Mouse (Mus musculus) megakaryocyte, embryonic 14.5 days (primary cell): Measurements from ENCODE around the gene Rtn2. TPM values are rescaled to one million over a fixed set of nuclear protein-coding genes. Genes with fewer than 3 reads are reported as not detected.

ENCODE experiments used
- H3K27me3 ChIP-seq: replicated peaks from 2 replicates; pipeline ENCODE3; 2012; ENCODE audit warnings: inconsistent platforms
- H3K36me3 ChIP-seq: replicated peaks from 2 replicates; pipeline ENCODE3; 2012; ENCODE audit warnings: low read length, inconsistent platforms, mixed read lengths
- H3K4me1 ChIP-seq: 2 replicates; pipeline ENCODE4 v1.6.1; 2012; ENCODE audit warnings: inconsistent platforms
- H3K4me3 ChIP-seq: replicated peaks from 2 replicates; pipeline ENCODE3; 2012; ENCODE audit warnings: moderate library complexity, mild to moderate bottlenecking, inconsistent platforms
- H3K9me3 ChIP-seq: 2 replicates; pipeline ENCODE4 v1.6.1; 2012; ENCODE audit warnings: inconsistent platforms
- FLI1 ChIP-seq: IDR thresholded peaks from 2 replicates; pipeline ENCODE4 v1.6.1; 2012; ENCODE audit warnings: low read length, inconsistent platforms, mixed read lengths
- GATA1 ChIP-seq: IDR thresholded peaks from 3 replicates; pipeline ENCODE4 v1.6.1; 2012; ENCODE audit warnings: mixed read lengths, low read length, inconsistent platforms, borderline replicate concordance
- polyA plus RNA-seq: library from polyadenylated mRNA; stranded (reverse); fragments of >175 nt; gene quantifications from 2 replicates; pipeline ENCODE4 v1.2.3, GENCODE M21; 2012; ENCODE audit warnings: low replicate concordance; ENCODE audit not compliant: insufficient read depth

The Rtn2 gene
- polyA plus RNA-seq, 1 experiment: 6.1 TPM

DNA sequence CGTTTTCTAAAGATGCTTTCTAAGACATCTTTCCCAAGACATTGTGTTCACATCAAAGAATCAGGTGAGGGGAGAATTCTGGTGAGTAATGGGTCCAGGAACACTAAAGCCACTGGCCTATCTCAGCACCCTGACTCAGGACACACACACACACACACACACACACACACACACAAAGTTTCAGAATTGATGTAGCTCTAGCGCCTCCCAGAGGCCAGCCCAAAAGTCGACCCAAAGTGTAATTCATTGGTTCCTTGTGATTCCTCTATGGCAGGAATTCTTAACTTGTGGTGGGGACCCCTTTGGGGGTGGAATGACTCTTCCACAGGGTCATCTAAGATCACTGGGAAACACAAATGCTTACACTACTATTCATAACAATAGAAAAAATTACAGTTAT is 16.8 kb downstream of the Rtn2 start:
- Histone ChIP-seq H3K9me3 (no peaks in the 10 kb centered on the region), H3K4me1 (peaks cover 38% of the 10 kb centered on the region), H3K27me3 (peaks cover 21% of the 10 kb centered on the region), H3K36me3 (no peaks in the 10 kb centered on the region), H3K4me3 (no peak overlapping the region)
- no peak for TF ChIP-seq GATA1
- TF ChIP-seq FLI1: no peak

DNA sequence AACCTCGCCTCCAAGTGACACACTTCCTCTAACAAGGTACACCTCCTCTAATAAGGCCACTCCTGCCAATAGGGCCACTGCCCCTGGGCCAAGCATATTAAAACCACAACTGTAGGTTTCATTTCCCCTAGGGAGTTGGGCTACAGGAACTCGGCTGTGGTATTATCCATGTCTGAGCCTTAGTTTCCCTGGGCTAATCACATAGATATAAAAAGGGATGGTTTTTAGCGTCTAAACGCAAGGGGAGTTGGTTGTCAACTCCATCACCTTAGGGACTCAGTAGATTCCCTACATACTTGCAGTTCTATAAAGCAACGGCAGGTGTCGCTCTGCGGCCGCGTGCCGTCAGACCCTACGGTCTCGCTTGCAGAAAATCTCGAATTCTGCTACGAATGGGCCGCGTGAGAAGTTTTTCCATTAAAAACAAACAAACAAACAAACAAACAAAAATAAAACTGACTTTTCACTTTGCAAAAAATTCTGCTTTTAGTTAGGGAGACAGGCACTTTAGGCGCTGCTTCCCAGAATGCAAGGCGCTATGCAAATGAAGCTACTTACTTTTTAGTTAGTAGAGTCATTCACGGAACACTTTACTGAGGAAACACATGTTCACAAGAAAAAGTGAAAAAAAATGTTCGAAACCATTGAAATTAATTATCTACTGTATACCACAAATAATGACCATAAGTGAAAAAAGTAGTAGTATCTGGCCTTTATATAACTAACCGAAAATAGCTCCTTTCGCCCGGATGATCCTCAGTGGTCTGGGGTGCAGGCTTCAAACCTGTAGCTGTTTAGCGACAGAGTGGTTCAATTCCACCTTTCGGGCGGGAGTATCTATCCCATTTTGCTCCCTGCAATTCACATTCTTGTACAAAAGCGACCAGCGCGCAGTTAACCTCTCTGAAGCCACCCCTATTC is 18.3 kb downstream of the Rtn2 start:
- no peaks in the 10 kb centered on the region for H3K9me3 ChIP-seq
- H3K27me3 ChIP-seq: peaks cover 36% of the 10 kb centered on the region
- H3K36me3 ChIP-seq: no peaks in the 10 kb centered on the region
- no peak for TF ChIP-seq GATA1
- TF ChIP-seq FLI1: no peak
- H3K4me1 ChIP-seq: peaks cover 47% of the 10 kb centered on the region
- peak overlapping the region; percentile 88 for H3K4me3 ChIP-seq

- Histone ChIP-seq H3K4me1 (peaks cover 55% of the 10 kb centered on the region), H3K9me3 (no peaks in the 10 kb centered on the region), H3K4me3 (peak overlapping the region; percentile 88), H3K36me3 (no peaks in the 10 kb centered on the region), H3K27me3 (peaks cover 46% of the 10 kb centered on the region)
- TF ChIP-seq FLI1 (no peak), GATA1 (no peak)
Observed at GRCm38 (mm10) chr7:19301461-19302263, 19.2 kb downstream of the Rtn2 start.

GRCm38 (mm10) chr7:19302264-19303045 is 20.0 kb downstream of the Rtn2 start:
- peaks cover 51% of the 10 kb centered on the region for H3K27me3 ChIP-seq
- no peaks in the 10 kb centered on the region for H3K9me3 ChIP-seq
- H3K4me1 ChIP-seq: peaks cover 63% of the 10 kb centered on the region
- no peaks in the 10 kb centered on the region for H3K36me3 ChIP-seq
- TF ChIP-seq FLI1 (no peak), GATA1 (no peak)
- peak overlapping the region; percentile 88 for H3K4me3 ChIP-seq

DNA sequence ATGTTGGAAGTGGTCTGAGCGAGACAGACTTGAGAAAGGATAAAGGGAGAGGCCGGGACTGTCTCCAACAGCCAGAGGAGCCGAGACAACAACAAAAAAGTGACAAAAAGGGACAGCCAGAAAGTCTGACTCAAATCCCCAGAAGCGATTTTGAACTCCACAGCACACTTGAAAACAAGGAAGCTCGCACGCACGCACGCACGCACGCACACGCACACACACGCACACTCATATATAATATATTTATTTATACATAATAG is 20.6 kb downstream of the Rtn2 start:
- no peaks in the 10 kb centered on the region for H3K36me3 ChIP-seq
- no peak overlapping the region for H3K4me3 ChIP-seq
- TF ChIP-seq GATA1 (no peak), FLI1 (no peak)
- peaks cover 51% of the 10 kb centered on the region for H3K27me3 ChIP-seq
- H3K9me3 ChIP-seq: no peaks in the 10 kb centered on the region
- H3K4me1 ChIP-seq: peaks cover 68% of the 10 kb centered on the region

GRCm38 (mm10) chr7:19303770-19304169 is 21.3 kb downstream of the Rtn2 start:
- H3K4me1 ChIP-seq: peaks cover 72% of the 10 kb centered on the region
- H3K36me3 ChIP-seq: no peaks in the 10 kb centered on the region
- H3K4me3 ChIP-seq: peak overlapping the region; percentile 89
- H3K27me3 ChIP-seq: peaks cover 51% of the 10 kb centered on the region
- TF ChIP-seq FLI1: no peak
- no peak for TF ChIP-seq GATA1
- no peaks in the 10 kb centered on the region for H3K9me3 ChIP-seq

GRCm38 (mm10) chr7:19304501-19305412 is 22.3 kb downstream of the Rtn2 start:
- H3K4me1 ChIP-seq: peaks cover 77% of the 10 kb centered on the region
- peaks cover 51% of the 10 kb centered on the region for H3K27me3 ChIP-seq
- TF ChIP-seq FLI1: no peak
- no peak for TF ChIP-seq GATA1
- peak overlapping the region; percentile 89 for H3K4me3 ChIP-seq
- no peaks in the 10 kb centered on the region for H3K36me3 ChIP-seq
- H3K9me3 ChIP-seq: no peaks in the 10 kb centered on the region

DNA sequence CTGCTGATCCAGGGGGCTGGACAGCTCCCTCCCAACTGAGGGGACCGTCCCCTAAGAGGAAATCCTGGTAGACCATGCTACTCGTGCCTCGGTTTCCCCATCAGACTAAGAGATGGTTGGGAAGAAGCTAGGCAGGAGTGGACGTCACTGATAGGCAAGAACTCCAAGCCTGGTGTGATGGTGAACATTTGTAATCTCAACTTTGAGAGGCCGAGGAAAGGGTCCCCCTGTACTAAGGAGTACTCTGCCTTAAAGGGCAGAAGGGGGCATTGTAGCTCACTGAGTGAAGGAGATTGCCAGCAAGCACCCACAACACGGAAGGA is 22.9 kb downstream of the Rtn2 start:
- Histone ChIP-seq H3K4me1 (peaks cover 76% of the 10 kb centered on the region), H3K36me3 (no peaks in the 10 kb centered on the region), H3K4me3 (peak overlapping the region; percentile 89), H3K27me3 (peaks cover 51% of the 10 kb centered on the region), H3K9me3 (no peaks in the 10 kb centered on the region)
- TF ChIP-seq GATA1 (no peak), FLI1 (no peak)
